Mouse (Mus musculus) spleen, adult 2 months (tissue): Measurements from ENCODE around the gene Hsdl2.
A peak's percentile ranks its signal among the peaks of the same experiment; 100 is the strongest.

ENCODE experiments used
- CTCF ChIP-seq: fragments of 200-500 bp; IDR thresholded peaks from 2 replicates; pipeline ENCODE4 v1.5.1; 2011; ENCODE audit warnings: mild to moderate bottlenecking, inconsistent platforms; ENCODE audit not compliant: insufficient read depth, insufficient read length, insufficient replicate concordance; ENCODE audit errors: extremely low read depth
- POLR2A ChIP-seq: fragments of 200-500 bp; IDR thresholded peaks from 2 replicates; pipeline ENCODE4 v1.6.1; 2011; ENCODE audit warnings: low read depth, low read length, inconsistent platforms

- TF ChIP-seq CTCF (no peak), POLR2A (peak; percentile 52)
Observed at GRCm38 (mm10) chr4:59625998-59626910, 44.9 kb downstream of the Hsdl2 start, which contains the start of gene E130308A19Rik.
